Mouse (Mus musculus) midbrain, embryonic 13.5 days (tissue): ENCODE data around the gene Mob3b. TPM values are rescaled to one million over a fixed set of nuclear protein-coding genes. Genes with fewer than 3 reads are reported as not detected.
A peak's percentile ranks its signal among the peaks of the same experiment; 100 is the strongest.

ENCODE experiments used
- ATAC-seq: fragments of 200-750 bp; cut with Nextera tagmentation; 2 replicates; pipeline ENCODE4 v1.8.0; 2017; ENCODE audit warnings: mild to moderate bottlenecking, moderate TSS enrichment, moderate library complexity
- H3K27ac ChIP-seq: fragments of 300-500 bp; sonication (generic); 2 replicates; pipeline ENCODE4 v1.5.1; 2015; ENCODE audit warnings: inconsistent platforms, mild to moderate bottlenecking, moderate library complexity
- H3K27me3 ChIP-seq: fragments of 300-500 bp; sonication (generic); 2 replicates; pipeline ENCODE4 v1.6.1; 2015; ENCODE audit warnings: mild to moderate bottlenecking, inconsistent platforms
- H3K36me3 ChIP-seq: fragments of 300-500 bp; sonication (generic); 2 replicates; pipeline ENCODE4 v1.6.1; 2015; ENCODE audit warnings: mild to moderate bottlenecking, inconsistent platforms
- H3K4me1 ChIP-seq: fragments of 300-500 bp; sonication (generic); replicated peaks from 2 replicates; pipeline ENCODE4 v1.6.1; 2015; ENCODE audit warnings: inconsistent platforms
- H3K4me2 ChIP-seq: fragments of 300-500 bp; sonication (generic); replicated peaks from 2 replicates; pipeline ENCODE4 v1.6.1; 2015; ENCODE audit warnings: moderate library complexity, mild to moderate bottlenecking, inconsistent platforms
- H3K4me3 ChIP-seq: fragments of 300-500 bp; sonication (generic); replicated peaks from 2 replicates; pipeline ENCODE4 v1.5.1; 2015; ENCODE audit warnings: mild to moderate bottlenecking, inconsistent platforms
- H3K9ac ChIP-seq: fragments of 300-500 bp; sonication (generic); replicated peaks from 2 replicates; pipeline ENCODE4 v1.6.1; 2015; ENCODE audit warnings: mild to moderate bottlenecking, inconsistent platforms
- H3K9me3 ChIP-seq: fragments of 300-500 bp; sonication (generic); 2 replicates; pipeline ENCODE4 v1.6.1; 2016; ENCODE audit warnings: mild to moderate bottlenecking, inconsistent platforms
- WGBS: fragments of 180-500 bp; shearing (Covaris S2); methylation state at CpG from one replicate; pipeline ENCODE4 v1.1.7; 2015; 5-methylcytosine and 5-hydroxymethylcytosine counted together
- polyA plus RNA-seq: library from polyadenylated mRNA; unstranded; fragments of >200 nt; fragmentation: Nextera tagmentation; extraction: Ambion mirVana; gene quantifications from 2 replicates; pipeline ENCODE4 v1.2.1, GENCODE M21; 2015

Gene Mob3b
- 10.2 and 14.9 TPM in 2 replicates for polyA plus RNA-seq

DNA sequence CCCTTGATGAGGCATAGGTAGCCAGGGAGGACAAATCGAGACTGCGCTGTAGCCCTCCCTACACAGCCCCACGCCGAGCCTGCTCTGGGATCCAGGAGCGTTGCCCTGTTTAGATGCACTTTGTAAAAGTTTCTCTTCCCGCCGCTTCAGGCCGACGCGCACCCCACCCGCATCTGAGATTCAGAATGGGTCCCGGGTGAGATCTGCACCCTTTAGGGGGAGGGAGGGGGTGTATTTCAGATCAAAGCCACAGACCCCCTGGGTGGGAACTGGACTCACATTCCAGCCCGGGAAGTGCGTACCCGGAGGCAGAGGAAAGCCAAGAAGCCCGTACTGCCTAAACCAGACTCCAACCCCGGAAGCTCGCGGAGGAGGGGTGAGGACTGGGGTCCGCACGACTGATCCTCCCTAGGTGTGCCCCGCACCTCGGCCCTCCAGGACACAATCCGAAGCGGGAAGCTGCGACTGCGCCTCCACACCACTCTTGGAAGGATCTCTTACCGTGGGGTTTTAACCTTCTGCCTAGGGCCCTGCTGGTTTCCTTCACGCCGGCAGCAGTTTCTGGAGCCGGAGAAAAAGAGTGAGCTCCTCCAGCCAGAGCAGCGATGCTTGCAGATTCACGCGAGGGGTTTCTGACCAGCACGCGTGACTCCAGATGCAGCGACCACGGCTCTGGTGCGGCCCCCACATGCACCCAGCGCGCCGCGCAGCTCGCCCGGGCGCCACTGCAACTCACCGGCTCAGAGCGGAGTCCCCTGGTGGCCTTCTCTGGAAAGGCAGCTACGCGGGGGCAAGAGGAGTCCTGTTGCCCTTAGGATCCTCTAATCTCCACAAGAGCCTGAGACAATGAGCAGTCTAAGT is at the start of gene Mob3b:
Gene Mob3b (minus strand): TSS at position 734 of the 861 bp plus-strand sequence.
- peak within 1 kb of the TSS; percentile 57; the same call in 1 of the 2 replicates for H3K27ac ChIP-seq
- no peaks in the 10 kb centered on the region for H3K36me3 ChIP-seq
- peak within 1 kb of the TSS; percentile 79 for H3K9ac ChIP-seq
- H3K27me3 ChIP-seq: no peaks in the 10 kb centered on the region
- H3K4me1 ChIP-seq: peaks cover 16% of the 10 kb centered on the region
- H3K4me3 ChIP-seq: peak within 1 kb of the TSS; percentile 60
- no peaks in the 10 kb centered on the region for H3K9me3 ChIP-seq
- H3K4me2 ChIP-seq: peak within 1 kb of the TSS; percentile 92
- ATAC-seq: peak; percentile 92
- under 1% methylated on average over 50 of the region's 50 CpGs for WGBS

DNA sequence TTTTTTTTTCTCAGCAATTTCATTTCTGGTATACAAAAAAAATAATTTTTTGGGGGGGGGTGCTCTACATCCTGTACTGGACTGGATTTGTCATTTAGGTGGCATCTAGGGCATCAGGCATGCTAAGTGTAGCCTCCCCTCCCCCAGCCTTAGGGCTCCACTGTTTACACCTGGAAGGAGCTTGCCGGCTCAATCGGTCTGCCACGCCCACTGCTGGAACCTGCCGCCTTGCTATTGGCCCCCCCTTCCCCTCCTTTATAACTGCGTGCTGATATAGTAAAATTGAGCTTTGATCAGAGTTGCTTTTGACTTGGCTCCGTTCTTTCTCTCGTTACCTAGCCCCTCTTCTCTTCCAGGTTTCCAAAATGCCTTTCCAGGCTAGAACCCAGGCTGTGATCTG is 47.4 kb upstream of the Mob3b start:
- Histone ChIP-seq H3K4me3 (no peak overlapping the region), H3K4me2 (no peak overlapping the region), H3K27me3 (no peaks in the 10 kb centered on the region), H3K9me3 (no peaks in the 10 kb centered on the region), H3K9ac (no peak overlapping the region), H3K36me3 (peaks cover 46% of the 10 kb centered on the region), H3K4me1 (no peaks in the 10 kb centered on the region), H3K27ac (no peak overlapping the region)
- WGBS: 72% methylated on average over 7 of the region's 7 CpGs
- no peak for ATAC-seq

DNA sequence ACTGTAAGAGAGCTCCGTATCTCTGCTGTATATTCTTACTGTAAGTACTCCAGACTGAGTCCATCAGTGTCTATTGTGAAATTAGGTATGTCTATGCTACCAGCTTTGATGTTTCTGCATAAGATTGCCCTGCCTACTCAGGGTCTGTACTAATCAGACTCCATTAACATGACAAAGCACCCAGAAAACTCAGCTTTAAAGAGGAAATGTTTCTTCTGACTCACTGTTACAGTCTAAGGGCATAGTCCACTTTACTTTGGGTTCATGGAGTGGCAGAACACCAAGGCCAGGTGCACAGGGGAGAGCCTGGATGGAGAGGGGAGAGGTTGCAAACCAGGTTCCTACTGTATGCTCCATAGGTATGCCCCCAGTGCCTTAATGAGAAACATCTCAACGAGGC is 46.4 kb upstream of the Mob3b start:
- Histone ChIP-seq H3K4me2 (no peak overlapping the region), H3K27me3 (no peaks in the 10 kb centered on the region), H3K27ac (no peak overlapping the region), H3K4me3 (no peak overlapping the region), H3K36me3 (peaks cover 50% of the 10 kb centered on the region), H3K9ac (no peak overlapping the region), H3K4me1 (no peaks in the 10 kb centered on the region), H3K9me3 (no peaks in the 10 kb centered on the region)
- no peak for ATAC-seq
- 93% methylated on average over 2 of the region's 2 CpGs for WGBS

DNA sequence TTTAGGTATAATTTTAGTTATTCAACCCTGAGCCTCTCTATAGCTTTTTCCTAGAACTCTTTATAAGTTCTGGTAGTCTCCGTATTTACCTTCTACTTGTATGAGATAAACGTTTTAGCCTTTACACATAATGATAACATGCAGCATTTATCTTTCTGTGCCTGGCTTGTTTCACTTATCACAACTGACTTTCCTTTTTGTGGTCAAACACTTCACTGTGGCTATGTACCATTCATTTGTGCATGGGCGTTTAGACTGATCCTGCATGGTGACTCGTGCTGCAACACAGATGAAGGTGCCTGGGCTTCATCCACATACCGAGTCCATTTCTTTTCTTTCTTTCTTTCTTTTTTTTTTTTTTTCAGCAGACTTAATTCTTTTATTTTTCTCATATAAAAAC is 44.4 kb upstream of the Mob3b start:
- no peak overlapping the region for H3K4me2 ChIP-seq
- peaks cover 57% of the 10 kb centered on the region for H3K36me3 ChIP-seq
- ATAC-seq: no peak
- no peak overlapping the region for H3K9ac ChIP-seq
- H3K4me3 ChIP-seq: no peak overlapping the region
- no peaks in the 10 kb centered on the region for H3K4me1 ChIP-seq
- no peaks in the 10 kb centered on the region for H3K27me3 ChIP-seq
- no peak overlapping the region for H3K27ac ChIP-seq
- no peaks in the 10 kb centered on the region for H3K9me3 ChIP-seq
- 95% methylated on average over 5 of the region's 5 CpGs for WGBS

DNA sequence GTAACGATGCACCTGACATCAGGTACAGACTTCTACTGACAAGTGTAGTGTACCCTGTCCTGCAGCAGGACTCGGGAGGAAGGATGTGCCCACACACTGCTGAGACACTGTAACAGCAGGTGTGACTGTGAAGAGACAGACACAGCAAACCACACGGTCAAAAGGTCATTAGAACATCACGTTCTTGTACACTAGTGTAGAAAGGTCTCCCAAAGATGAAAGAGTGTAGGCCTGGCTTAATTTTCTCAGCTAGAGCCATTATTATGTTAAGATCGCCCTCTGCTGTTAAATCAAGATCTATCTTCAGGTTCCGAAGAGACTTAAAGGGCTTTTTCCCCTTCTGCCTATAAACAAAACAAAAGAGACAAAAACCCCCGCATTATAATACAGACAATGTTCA is 35.4 kb upstream of the Mob3b start:
- WGBS: 40% methylated on average over 7 of the region's 7 CpGs
- peak; percentile 68; the same call in 1 of the 2 replicates for ATAC-seq

DNA sequence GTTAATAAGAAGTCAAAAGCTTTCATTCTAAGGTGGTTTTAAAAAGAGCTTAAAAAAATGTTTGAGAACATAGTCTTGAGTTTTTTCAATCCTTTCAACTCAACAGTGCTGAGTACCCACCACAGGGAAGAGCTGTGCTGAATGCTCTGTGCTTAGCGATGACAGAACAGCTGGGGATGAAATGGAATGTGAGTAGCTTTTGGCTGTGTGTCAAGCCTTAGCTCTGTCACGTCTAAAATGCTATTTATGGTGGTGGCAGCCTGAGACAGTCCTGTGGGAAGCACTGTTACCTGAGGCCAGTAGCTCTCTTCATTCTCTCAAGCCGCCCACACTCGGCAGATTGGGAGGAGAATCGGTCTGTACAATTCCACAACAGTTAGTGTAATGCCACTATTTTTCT is 32.5 kb upstream of the Mob3b start:
- no peak overlapping the region for H3K9ac ChIP-seq
- H3K4me3 ChIP-seq: no peak overlapping the region
- H3K4me1 ChIP-seq: no peaks in the 10 kb centered on the region
- ATAC-seq: no peak
- WGBS: 78% methylated on average over 5 of the region's 5 CpGs
- no peak overlapping the region for H3K27ac ChIP-seq
- peaks cover 10% of the 10 kb centered on the region; the same call in 1 of the 2 replicates for H3K36me3 ChIP-seq
- no peaks in the 10 kb centered on the region for H3K9me3 ChIP-seq
- no peak overlapping the region for H3K4me2 ChIP-seq
- no peaks in the 10 kb centered on the region for H3K27me3 ChIP-seq

More for the DNA sequence above, 35.4 kb upstream of the Mob3b start:
- Histone ChIP-seq H3K9ac (no peak overlapping the region), H3K4me1 (no peaks in the 10 kb centered on the region), H3K27me3 (no peaks in the 10 kb centered on the region), H3K9me3 (no peaks in the 10 kb centered on the region), H3K36me3 (peaks cover 17% of the 10 kb centered on the region), H3K4me2 (no peak overlapping the region), H3K27ac (no peak overlapping the region), H3K4me3 (no peak overlapping the region)

DNA sequence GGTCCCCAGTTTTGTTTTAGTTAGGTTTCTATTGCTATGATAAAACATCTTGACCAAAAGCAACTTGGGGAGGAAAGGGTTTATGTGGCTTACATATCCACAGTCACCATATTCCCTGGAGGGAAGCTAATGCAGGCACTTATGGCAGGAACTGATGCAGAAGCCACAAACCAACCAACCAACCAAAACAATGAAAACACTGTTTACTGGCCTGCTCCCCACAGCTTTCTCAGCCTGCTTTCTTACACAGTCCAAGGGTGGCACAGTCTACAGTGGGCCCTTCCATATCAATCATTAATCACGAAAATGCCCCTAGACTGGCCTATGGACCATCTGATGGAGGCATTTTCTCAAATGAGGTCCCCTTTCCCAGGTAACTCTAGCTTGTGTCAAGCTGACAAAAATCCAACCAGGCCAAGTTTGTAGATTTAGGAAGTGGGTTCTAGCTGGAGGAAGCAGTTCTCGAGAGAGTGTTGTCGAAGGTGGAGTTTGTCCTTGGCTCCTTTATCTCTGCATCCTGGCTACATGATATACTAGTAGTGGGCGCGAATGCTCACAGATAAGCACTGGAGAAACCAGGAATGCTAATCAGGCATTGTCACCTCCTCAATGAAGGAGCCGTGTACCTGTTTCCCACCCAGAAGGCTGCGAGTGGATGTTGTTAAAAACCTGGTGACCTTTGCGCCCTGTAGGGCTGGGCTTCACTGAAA is 30.5 kb upstream of the Mob3b start:
- no peaks in the 10 kb centered on the region for H3K9me3 ChIP-seq
- no peak overlapping the region for H3K4me3 ChIP-seq
- H3K27ac ChIP-seq: no peak overlapping the region
- H3K4me1 ChIP-seq: no peaks in the 10 kb centered on the region
- WGBS: 97% methylated on average over 8 of the region's 8 CpGs
- peaks cover 5% of the 10 kb centered on the region; the same call in 1 of the 2 replicates for H3K36me3 ChIP-seq
- no peak overlapping the region for H3K9ac ChIP-seq
- H3K4me2 ChIP-seq: no peak overlapping the region
- H3K27me3 ChIP-seq: no peaks in the 10 kb centered on the region
- no peak for ATAC-seq

DNA sequence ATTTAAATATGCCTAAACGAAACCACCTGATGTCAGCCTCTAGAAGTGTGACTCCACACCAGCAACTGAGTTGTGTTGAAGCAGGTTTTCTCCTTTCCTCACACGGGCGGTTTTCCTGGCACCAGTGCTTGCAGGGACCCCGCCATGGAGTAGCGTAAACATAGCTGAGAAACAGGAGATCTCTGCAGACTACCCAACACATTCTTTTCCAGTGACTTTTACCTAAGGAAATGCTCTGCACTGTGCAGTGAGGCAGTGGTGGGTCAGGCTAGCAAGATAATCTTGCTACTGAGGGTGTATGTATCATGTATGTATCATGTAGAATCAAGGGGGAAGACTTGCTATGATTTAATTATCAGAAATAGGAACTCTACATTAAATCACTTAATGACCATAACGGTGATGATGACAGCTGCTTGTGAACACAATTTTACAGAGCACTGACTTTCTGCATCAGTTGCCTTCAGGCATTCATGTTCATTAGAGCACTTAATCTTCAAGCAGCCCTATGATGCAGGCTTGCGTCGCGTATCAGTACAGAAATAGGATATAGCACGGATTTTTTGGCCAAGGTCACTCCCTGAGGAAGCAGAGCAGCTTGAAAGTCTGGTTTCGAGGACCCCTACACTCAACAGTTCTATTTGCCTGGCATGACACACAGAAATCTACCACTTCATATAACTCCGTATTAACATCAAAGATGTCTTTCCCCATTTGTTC is 20.8 kb upstream of the Mob3b start:
- Histone ChIP-seq H3K27me3 (no peaks in the 10 kb centered on the region), H3K9me3 (no peaks in the 10 kb centered on the region), H3K4me2 (no peak overlapping the region), H3K4me1 (no peaks in the 10 kb centered on the region), H3K36me3 (no peaks in the 10 kb centered on the region), H3K9ac (no peak overlapping the region), H3K27ac (no peak overlapping the region), H3K4me3 (no peak overlapping the region)
- ATAC-seq: no peak
- WGBS: 77% methylated on average over 12 of the region's 12 CpGs

DNA sequence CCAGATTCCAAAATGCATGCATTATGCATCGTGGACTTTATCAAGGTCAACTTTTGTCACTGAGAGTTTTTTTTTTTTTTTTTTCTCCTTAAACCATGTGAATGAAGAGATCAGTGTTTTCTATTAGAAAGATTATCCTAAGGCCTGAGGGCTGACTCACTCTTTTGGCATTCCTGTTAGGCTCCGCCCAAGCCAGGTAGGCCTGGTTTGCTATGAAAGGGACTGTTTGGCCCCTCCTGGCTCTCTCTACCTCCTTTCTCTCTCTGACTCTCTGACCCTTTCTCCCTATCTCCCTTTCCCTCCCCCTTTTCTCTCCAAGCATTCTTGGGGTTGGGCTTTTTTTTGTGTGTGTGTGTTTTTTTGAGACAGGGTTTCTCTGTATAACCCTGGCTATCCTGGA is 18.3 kb upstream of the Mob3b start:
- H3K4me1 ChIP-seq: no peaks in the 10 kb centered on the region
- no peaks in the 10 kb centered on the region for H3K9me3 ChIP-seq
- no peak overlapping the region for H3K4me2 ChIP-seq
- H3K36me3 ChIP-seq: no peaks in the 10 kb centered on the region
- 90% methylated on average over 2 of the region's 2 CpGs for WGBS
- H3K27ac ChIP-seq: no peak overlapping the region
- no peak overlapping the region for H3K4me3 ChIP-seq
- H3K27me3 ChIP-seq: no peaks in the 10 kb centered on the region
- ATAC-seq: no peak
- H3K9ac ChIP-seq: no peak overlapping the region

DNA sequence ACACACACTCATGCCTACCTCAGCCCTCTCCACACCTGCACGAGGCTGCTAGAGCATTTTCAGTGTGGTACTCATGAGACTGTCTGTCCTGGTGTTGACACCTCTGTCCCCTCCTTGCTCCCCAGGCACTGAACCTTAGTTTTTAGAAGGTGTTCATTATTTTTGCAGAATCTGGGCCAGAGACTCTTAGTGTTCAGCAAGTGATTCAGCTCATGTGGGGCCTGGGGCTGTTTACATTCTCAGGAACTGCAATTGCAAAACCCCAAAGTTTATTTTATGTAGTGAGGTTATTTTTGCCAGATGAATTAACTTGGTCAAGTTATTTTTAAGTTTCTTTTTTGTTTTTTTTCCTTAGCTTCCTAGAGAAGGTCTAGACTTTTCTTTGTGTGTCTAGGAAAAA is 16.3 kb upstream of the Mob3b start:
- H3K4me1 ChIP-seq: no peaks in the 10 kb centered on the region
- ATAC-seq: no peak
- no peaks in the 10 kb centered on the region for H3K27me3 ChIP-seq
- H3K4me2 ChIP-seq: no peak overlapping the region
- no peak overlapping the region for H3K4me3 ChIP-seq
- no peaks in the 10 kb centered on the region for H3K9me3 ChIP-seq
- no peak overlapping the region for H3K9ac ChIP-seq
- no peak overlapping the region for H3K27ac ChIP-seq
- WGBS: 78% methylated on average over 1 of the region's 1 CpGs
- no peaks in the 10 kb centered on the region for H3K36me3 ChIP-seq

DNA sequence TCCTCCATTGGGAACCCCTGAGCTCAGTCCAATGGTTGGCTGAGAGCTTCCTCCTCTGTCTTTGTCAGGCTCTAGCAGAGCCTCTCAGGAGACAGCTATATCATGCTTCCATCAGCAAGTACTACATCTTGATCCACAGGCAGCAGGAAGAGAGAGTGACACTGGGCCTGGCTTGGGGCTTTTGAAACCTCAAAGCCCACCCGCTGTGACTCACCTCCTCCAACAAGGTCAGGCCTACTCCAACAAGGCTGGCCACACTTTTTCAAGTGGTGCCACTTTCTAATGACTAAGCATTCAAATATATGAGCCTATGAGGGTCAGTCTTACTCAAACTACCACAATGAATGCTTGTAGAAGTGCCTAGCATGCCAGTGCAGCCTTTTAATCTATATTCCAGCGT is 15.2 kb upstream of the Mob3b start:
- H3K27me3 ChIP-seq: no peaks in the 10 kb centered on the region
- H3K27ac ChIP-seq: no peak overlapping the region
- WGBS: 91% methylated on average over 2 of the region's 2 CpGs
- no peaks in the 10 kb centered on the region for H3K36me3 ChIP-seq
- H3K9ac ChIP-seq: no peak overlapping the region
- no peak overlapping the region for H3K4me2 ChIP-seq
- ATAC-seq: no peak
- H3K4me3 ChIP-seq: no peak overlapping the region
- H3K4me1 ChIP-seq: no peaks in the 10 kb centered on the region
- no peaks in the 10 kb centered on the region for H3K9me3 ChIP-seq

DNA sequence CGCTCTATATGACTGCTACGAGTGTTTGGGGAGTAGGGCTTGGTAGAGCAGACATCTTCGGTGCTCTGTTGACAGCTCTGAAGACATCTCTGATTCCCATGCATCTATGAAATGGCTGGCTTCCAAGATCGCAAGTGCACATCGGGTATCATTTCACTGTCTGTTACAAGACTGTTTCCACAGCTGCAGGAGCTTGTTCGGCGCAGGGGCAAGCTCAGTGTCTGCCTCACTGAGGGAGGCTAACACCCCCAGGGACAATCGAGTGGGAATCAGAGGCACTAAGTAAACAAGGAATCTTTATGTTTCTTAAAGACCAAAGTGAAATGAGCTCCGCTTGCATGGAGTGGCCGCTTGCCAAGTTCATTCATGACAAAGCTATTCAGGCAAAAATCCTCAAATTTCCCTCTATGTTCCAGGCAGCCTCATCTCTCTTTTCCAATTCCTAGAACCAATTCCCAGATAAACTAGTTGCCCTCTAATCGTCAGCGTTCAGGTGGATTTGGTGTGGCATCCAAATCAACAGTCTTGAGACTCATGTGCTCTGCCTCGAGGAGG is 12.4 kb upstream of the Mob3b start:
- Histone ChIP-seq H3K27me3 (no peaks in the 10 kb centered on the region), H3K9ac (no peak overlapping the region), H3K4me1 (no peaks in the 10 kb centered on the region), H3K27ac (no peak overlapping the region), H3K4me2 (no peak overlapping the region), H3K36me3 (no peaks in the 10 kb centered on the region), H3K4me3 (no peak overlapping the region), H3K9me3 (no peaks in the 10 kb centered on the region)
- no peak for ATAC-seq
- 79% methylated on average over 13 of the region's 13 CpGs for whole genome bisulfite sequencing
